Mouse (Mus musculus): ENCODE data around the gene Cemip.

The Cemip gene

DNA sequence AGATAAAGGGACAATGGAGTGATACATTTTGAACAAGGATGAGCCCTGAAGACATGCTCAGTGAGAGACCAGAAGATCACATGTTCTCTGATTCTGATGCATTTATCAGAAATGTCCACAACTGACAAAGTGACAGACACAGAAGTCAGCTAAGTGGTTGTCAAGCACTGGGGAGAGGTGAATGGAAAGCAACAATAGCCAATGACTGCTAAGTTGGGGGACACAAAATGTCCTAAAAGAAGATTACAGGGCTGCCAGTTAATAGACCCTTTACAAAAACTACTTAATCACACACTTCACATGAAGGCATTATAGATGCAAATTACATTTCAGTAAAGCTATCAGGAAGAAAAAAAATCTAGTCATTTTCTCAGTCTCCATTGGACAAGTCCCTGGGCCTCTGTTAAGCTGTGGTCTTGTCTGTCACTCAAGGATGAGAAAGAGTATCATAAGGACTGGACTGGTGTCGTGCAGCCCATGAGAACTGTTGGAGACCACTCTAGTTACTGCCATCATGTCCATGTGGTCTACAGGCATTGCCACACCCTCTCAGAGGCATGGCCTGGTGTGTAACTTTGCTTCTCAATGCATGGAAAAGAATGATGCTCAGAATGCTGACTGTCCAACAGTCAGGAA is 59.2 kb downstream of the Cemip start:
- no peak for DNase-seq

DNA sequence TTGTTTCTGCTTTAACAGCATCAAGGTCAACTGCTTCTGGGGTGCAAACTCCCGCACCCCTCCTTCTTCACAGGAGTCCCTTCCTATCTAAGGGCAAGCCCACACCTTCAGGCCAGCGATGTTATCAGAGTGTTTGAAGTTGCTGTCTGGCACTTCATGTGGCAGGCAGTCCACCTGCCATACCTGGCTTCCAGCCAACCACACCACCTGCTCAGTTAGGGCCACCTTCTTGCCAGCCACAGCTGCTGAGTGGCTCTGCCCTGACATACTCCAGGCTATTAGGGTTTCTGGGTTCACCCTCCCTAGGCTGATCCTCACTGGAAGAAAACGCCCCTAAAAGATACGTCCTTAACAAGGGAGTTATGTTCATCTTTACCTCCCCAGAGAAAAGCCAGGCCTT is 60.2 kb downstream of the Cemip start:
- DNase-seq: no peak

DNA sequence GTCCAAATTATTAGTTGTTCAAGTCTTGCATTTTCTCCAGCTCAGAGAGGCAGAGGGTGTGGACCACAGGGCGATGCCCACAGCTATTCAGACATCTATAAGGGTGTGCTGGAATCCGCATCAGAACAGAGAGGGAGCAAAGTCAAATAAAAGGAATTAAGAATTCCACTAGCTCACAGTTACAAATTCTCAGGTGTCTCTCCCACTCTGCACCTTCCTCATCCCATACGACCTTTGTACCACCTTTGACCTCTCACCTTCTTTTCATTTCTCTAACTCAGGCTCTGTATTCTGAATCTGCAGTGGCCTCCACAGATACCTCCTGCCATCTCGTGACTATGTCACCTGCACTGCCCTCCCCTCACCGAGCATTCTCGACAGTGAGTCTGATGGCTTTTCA is 62.8 kb downstream of the Cemip start:
- no peak for DNase-seq

DNA sequence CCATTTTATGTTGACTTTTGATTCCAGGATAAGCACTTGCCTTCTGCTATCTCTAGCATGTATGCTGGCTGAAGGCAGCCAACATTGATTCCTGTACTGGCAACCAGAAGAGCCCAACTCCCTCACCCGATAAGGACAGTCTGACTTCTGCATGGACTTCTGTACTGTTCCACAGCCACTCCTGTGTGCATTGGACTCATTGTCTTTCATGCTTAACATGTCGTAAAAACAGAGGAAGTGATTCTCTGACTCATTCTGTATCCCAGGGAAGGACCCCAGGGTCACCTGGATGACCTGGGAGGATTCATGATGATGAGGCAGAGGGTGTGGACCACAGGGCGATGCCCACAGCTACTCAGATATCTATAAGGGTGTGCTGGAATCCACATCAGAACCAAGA is 63.8 kb downstream of the Cemip start:
- DNase-seq: no peak

DNA sequence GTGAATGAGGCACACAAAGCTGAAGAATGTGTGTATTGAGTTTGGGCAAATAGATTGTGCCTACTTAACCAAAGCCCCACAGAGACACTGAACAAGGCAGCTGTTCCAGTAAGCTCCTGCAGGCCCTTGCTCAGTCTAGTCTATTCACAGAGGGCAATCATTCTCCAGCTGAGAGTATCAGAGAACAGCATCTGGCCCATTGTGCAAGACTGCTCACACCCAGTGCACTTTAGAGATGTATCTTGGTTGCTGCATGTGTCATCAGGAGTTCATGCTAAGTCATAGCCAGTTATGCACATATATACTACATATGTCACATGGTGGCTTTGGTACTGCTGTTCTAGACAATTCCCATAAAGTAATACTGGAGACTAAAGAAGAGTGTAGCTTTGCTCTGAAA is 66.9 kb downstream of the Cemip start:
- no peak for DNase-seq

DNA sequence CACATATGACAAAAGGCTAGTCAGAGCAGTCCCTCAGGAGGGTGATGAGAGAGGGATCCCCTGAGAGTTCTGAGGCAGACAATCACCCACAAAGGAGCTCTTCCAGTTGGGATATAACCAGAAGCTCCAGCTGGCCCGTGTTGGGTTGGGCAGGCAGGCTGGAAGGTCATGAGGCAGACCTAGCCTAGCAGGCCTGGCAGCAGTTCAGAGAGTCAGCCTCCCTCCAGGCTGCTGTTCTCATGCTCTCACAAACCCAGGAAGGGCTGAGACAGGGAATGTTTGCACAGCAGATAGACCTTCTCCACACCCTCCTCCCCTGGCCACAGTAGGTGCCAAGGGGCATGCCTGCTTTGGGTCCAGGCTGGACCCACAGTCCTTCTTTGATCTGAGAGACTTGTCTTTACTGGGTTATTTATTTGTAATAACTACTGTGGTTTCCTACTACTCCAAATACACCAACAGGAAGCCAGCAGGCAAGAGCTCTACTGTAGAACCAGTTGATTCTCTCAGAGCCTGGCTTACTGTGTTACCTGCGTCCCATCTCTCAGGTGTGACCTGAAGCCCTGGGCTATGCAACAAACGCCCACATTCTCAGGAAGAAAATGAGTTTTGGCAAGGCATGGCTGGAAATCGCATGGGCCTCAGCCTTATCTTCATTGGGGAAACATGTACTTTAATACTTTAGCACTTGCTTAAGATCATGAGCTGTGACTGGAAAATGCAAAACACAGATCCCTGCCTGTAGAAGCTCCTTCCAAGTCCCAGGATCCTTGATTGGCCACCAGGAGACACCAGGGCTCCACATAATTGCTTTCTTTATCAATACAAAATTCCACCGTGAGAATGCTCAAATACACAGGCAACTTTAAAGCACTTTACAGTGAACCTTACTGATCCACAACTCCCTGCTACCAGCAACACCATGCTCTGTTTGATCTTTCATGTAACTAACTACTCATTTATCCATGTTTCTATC is 67.7 kb downstream of the Cemip start:
- peak; percentile 25 for DNase-seq

DNA sequence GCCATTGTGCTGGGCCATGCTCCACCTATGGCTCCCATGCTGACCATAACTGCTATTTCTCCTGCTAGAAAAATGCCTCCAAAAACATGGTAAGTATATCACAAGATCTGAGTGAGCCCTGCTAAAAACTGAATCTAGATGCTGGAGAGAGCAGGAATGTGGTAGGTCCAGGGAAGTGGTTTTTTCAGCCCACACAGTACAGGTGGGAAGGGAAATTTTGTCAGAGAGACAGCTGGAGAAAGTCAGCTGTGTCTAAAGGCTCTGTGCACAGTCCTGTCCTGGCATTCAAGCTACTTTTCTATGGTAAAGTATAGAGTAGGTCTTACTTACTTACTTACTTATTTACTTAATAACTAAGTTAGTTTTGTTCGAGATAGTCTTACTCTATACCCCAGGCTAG is 71.3 kb downstream of the Cemip start:
- DNase-seq: no peak

DNA sequence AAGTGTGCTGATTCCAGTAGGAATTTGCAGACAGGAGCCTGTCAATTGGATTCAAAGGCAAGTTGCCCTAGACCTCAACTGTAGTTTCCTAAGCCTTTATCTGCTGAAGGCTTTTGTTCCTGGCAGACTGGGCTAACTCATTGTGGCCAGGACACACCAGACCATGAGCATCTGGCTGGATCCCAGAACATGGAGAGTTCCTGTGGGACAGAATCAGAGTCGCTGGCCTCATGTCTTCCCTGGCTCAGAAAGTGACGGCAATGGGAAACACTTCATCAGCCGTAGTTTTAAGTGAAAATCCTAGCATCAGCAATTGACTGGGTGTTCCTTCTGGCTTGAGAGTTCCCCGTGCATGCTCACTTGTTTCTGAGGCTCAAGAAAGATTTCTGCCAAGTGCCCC is 72.6 kb downstream of the Cemip start:
- no peak for DNase-seq

DNA sequence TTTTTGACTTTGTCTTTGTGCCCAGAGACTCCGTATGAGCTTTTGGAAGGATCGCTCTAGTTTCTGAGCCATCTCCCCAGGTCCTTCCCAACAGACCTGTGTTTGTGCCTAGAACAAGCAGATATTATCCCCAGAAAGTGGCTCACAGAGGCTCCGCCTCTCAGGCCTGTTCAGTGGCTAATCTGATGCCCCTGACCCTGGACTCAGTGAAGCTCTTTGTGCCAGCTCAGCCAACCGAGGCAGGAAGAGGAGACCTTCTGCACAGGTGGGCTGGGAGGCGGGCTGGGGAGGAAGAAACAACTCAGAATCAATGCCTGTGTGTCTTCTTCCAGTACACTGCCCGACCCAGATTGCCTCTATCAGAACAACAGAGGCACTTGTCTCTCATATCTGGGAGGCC is 81.9 kb downstream of the Cemip start:
- no peak for DNase-seq

DNA sequence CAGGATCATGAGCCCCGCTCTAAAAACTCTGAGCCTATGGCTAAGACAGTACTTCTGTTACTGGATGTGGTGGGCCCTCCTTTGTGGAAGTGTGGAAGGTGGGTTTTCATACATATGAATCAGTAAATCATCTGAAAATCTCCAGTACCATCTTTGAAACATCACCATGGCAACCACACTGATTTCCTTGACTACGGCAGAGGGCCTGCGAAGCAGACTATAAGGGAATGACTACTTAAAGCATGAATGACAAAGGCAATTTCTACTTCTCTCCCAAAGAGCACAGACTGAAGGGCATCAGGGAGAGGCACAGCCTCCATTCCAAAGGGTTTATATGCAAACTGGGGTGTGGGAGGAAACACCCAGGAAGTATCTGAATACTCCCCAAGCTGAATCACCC is 84.8 kb downstream of the Cemip start:
- DNase-seq: no peak

DNA sequence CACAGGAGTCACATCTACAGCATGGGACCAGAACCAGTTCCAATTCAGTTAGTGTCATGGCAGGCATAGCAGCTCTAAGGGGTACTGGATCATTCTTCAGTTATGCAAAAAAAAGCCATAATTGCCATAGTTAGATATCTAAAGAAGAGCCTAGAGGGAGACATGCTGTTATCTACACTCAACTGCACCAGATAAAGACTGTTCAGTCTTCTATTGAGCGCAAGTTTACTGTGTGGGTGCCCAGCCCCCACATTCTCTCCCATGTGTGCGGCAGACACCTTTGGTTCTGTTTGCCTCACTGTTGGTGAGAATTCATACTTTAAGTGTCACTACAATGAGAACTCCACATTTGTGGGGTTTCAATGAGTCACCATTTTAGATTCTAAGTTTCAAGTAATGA is 85.6 kb downstream of the Cemip start:
- DNase-seq: no peak

DNA sequence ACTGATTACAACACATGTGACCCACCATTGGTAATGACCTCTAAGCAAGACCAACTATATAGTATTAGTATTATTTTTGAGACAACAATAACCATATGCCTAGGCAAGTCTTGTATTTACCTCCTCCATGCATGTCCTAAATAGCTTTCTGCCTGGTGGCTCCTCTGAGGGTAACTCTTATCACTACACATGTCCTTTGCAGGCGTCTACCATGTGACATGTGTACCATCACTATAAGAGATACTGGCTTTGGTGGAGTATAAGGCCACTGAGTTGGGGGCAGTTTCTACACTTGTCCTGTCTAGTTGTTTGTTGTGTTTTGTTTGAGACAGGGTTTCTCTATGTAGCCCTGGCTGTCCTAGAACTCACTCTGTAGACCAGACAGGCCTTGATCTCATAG is 86.7 kb downstream of the Cemip start:
- DNase-seq: no peak

DNA sequence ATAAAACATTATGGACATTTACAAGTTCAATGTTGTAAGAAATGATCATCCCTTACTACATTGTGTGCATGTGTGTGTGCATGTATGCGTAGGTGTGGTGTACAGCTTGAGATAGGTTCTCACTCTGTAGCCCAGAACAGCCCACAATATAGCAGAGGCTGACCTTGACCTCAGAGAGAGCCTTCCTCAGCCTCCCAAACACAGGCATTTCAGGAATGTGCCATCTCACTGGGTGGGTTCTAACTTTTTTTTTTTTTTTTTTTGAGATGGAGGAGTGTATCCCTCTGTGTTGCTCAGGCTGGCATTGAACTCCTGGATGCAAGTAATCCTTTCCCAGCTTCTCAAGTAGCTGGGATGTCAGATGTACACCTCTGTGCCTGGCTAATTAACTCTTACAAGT is 92.0 kb downstream of the Cemip start:
- no peak for DNase-seq

DNA sequence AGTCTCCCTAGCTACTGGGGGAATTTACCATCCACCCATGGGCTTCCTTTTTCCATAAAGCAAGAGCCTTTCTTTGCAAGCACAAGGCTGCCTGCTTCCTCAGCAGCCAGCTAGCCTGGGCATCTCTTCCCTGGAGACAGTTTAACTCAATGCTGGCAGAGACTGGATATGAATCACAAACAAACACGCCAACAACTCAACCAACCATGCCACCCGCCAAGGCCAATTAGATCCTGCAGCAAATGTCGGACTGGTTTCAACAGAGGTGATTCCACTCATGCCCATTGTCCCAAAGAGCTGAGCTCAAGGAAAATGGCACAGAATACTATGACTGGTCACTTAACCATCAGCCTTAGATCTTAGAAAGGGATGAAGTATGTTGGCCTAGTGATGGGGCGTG is 97.0 kb downstream of the Cemip start:
- peak in 1 of 2 experiments; percentile 1 for DNase-seq

DNA sequence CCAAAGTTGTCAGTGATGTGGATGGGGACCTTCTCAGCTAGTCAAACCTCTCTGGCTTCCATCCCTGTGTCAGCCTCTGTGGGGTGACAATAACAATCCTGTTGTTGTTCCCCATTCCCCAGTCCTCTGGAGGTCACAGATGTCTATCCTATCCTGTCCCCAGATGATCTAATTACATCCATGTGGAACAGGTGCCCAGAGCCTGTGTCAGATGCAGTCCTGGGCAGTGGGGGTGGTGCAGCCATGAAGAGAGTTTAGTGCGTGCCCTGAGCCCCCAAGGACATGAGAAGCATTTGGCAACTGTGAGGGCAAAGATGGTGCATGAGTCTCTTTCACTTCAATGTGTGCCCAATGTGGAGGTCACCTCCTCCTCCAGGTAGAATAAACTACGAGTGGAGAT is 100.6 kb downstream of the Cemip start:
- no peak for DNase-seq

DNA sequence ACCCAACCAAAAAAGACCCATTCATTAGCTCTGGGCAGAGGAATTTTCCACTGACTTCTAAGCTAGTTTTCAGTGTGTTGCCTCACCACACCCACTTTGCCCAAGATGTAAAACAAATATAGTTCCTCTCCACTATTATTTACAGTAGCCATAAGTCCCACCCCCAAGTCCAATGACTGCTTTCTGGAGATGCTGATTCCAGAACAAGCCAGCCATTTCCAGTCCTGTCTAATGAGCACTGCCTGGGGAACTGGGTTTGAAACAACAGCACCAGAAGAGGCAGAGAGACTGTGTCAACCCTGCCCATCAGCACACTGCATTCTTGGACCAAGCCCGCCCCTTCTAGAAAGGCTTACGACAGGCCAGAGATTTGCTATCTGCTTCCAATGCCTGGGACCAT is 103.7 kb downstream of the Cemip start:
- no peak for DNase-seq

DNA sequence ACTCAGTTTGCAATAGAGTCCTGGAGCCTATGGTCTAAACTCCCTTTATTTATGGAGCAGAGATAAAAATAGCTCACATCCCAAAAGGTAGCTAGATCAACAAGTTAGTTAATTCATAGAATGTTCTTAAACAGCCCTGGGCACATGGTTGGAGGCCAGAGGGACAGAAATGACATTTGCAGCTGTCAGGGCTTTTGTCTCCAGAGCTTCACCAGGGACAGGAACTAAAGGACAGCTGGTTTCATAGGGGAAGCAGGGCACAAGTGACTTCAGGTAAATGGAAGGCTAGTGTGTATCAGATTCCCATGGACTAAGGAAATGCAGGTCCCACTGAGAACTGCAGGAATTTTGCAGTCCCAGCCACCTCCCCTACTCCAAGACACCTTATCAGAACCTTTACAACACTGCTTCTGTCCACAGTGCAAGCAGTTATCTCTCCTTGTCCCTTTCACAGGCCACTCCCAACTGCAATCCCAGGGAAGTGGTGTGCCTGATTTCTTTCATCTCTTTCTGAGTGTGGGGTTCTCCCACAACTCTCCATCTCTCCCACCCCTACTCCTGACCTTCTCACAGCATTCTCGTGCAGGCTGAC is 107.3 kb downstream of the Cemip start:
- DNase-seq: no peak

DNA sequence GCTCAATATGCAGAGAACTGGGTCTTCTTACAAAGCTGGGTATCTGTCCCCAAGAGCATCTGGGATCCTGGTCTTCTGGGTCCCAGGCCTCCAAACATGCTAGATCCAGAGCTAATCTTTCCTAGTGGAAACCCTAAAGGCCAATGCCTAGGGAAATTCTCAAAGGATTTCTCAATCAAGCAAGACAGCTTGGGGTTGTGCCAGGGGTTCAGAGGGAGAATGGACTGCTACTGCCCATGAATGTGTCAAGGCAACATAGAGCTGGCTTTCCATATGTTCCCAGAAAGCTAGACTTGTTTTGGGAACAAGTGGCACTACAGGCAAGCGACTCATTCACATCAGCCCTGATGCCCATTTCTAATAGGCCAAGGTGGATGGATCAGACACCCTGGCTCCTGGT is 107.9 kb downstream of the Cemip start:
- no peak for DNase-seq

DNA sequence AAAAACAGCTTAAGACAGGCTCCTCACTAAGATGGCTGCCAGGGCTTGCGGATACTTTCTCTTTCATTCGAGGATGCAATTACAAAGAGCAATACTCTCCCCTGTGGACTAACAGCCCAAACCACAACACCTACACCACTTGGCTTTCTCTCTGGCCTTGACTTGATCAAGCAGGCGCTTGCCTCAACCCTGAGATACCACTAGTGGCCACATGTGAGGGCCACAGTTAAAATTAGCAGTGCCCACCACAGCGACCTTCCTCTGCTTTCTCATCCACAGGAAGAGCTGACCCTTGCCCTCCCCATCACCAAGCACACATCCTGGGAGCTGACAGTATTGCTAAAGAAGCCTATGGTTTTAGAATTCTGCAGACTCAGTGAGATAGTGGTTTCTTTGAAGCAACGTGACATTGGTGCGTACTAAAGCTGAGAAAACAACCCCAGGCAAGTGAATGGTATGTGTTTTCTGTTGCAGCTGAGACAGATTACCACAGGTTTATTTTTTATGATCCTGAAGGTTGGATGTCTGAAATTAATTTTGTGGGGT is 109.8 kb downstream of the Cemip start:
- DNase-seq: no peak

DNA sequence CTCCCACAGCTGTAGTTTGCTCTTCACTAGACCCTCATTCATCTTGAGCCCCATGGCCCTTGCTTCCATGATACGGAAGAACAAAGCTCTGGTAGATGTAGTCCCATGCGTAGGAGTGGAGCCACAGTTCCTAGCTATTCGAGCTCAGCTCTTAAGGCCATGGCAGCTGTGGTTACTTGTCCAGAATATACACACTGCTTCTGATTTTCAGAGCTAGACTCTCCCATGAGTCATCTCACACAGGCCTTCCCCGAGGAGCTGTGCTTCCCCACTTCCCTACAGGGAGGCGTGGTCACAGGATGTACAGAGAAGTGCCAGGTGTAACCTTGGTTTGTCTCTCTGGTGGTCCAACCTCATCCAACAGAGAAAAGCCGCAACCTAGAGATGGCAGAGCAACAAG is 111.0 kb downstream of the Cemip start:
- DNase-seq: no peak

DNA sequence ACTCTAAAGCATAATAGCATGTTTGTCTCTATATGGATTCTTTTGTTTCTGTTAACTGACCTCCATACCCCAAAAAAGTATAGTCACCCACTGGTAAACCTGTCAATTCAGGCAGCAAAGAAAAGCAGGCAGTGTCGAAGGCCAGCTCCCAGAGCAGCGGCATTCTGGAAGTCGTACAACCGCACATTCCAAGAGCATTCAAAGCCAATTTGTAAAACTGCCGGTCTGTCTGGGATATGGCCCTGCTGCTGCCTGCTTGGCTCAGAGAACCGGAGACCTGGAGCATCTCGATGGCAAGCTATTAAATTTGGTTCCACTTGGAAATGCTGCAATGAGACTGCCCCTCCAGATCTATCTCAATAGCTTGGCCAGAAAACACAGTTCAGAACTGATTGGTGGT is 113.8 kb downstream of the Cemip start:
- no peak for DNase-seq

DNA sequence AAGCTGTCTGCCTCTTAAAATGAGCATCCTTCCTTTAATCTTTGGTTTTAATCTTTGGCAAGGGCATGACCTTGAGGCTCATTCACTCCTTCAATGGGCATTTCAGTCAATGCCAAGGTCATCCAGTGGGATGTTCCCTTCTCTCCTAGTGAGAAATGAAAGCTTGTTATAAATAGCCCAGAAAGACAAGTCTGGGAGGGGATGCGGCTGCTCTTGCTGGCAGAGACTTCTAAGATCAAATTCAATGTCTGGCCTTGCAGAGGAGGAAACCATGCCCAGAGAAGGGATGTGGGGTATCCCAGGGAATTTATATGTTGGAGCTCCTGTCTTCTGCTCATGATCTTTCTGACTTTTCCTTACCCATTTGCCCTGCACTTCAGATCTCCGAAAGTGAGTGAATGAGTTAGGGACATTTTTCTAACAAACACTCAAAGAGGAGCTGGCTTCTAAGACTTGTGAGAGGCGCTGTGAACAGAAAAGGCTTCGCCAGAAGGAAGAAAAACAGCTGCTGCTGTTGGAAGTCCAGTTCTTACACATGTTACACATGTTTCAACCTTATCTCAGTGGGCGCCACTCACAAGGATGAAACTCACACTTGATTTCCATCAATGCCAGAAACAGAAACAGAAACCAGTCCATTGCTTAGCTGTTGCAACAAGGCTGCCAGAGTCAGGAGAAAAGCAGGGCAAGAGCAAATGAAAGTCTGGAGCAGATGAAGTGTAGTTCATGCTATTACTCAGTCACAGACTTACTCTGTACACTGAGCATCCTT is 120.1 kb downstream of the Cemip start:
- DNase-seq: no peak

DNA sequence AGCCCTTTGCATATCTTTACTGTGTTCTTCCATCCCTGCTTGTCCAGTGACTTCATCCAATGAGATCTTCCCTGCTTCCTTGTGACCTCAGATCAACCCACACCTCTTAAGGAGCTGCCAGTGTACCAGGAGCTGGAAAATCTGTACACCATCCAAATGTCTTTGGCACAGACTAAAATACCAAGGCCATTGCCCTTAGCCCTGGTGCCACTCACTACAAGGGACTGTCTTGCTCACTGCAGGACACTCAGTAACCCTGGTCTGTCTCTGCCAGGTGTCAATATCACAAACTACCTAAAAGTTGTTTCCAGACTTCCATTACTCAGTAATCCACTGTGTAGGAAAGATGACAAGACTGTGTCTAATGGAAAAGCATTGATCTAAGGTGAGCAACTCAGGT is 121.1 kb downstream of the Cemip start:
- DNase-seq: peak; percentile 4 to 51

Measured in kidney, adult 8-10 months (tissue).